Mouse (Mus musculus): ENCODE data around the gene Hist1h4f.

DNA sequence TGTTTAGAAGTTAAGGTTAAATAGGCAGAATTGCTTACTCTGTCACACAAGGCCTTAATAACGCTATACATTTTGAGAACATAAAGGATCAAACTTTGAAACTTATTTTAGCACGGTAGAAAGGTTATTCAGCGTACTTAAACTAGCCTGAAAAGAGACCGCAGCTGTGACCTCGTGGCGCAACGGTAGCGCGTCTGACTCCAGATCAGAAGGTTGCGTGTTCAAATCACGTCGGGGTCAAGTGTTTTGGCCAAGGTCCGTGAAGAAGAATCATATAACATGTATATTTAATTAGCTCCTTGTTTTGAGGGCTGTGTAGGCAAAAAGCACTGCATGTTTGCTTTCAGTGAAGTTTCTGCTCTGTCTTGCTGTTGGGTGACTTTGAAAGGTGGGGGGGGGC is 45.1 kb downstream of the Hist1h4f start:
- no peak for TF ChIP-seq CTCF (IDR thresholded peaks at IDR 0.05; ENCODE audit: low read depth, low read length)
- no peak for TF ChIP-seq POLR2A (IDR thresholded peaks at IDR 0.05; ENCODE audit: extremely low read depth, insufficient read depth, low read length)

Measured in liver, adult 2 months (tissue).